Mouse (Mus musculus) bone marrow, adult 2 months (tissue): ENCODE data around the gene Casq2. TPM values are rescaled to one million over a fixed set of nuclear protein-coding genes. Genes with fewer than 3 reads are reported as not detected.

Source experiments
- H3K27ac ChIP-seq: fragments of 200-500 bp; 2 replicates; pipeline ENCODE4 v1.5.1; 2012; ENCODE audit warnings: low read depth, mild to moderate bottlenecking, control low read depth, inconsistent platforms, low read length; ENCODE audit not compliant: control insufficient read depth, poor library complexity, insufficient read depth
- H3K4me1 ChIP-seq: fragments of 200-500 bp; 2 replicates; pipeline ENCODE4 v1.6.1; 2011; ENCODE audit warnings: low read length; ENCODE audit not compliant: control insufficient read depth, insufficient read depth
- H3K4me3 ChIP-seq: fragments of 200-500 bp; replicated peaks from 2 replicates; pipeline ENCODE3; 2011; ENCODE audit warnings: mild to moderate bottlenecking, low read depth, low read length, control low read depth; ENCODE audit not compliant: control insufficient read depth
- CTCF ChIP-seq: fragments of 200-500 bp; IDR thresholded peaks from 2 replicates; pipeline ENCODE4 v1.5.1; 2011; ENCODE audit warnings: low read length, control low read depth; ENCODE audit not compliant: control insufficient read depth, insufficient read depth
- POLR2A ChIP-seq: fragments of 200-500 bp; IDR thresholded peaks from 2 replicates; pipeline ENCODE4 v1.6.1; 2011; ENCODE audit warnings: low read depth, mild to moderate bottlenecking, control low read depth, low read length, borderline replicate concordance; ENCODE audit not compliant: control insufficient read depth
- WGBS: fragments of 180-500 bp; shearing (Covaris S2); methylation state at CpG from one replicate; pipeline ENCODE4 v1.1.7; 2018; 5-methylcytosine and 5-hydroxymethylcytosine counted together
- polyA plus RNA-seq: library from polyadenylated mRNA; stranded (reverse); fragments of >200 nt; gene quantifications from 2 replicates; pipeline ENCODE4 v1.2.4, GENCODE M21; 2011; ENCODE audit warnings: low replicate concordance; ENCODE audit not compliant: missing spikeins, insufficient read depth, insufficient read length

The Casq2 gene
- polyA plus RNA-seq, 1 experiment, result not detected

DNA sequence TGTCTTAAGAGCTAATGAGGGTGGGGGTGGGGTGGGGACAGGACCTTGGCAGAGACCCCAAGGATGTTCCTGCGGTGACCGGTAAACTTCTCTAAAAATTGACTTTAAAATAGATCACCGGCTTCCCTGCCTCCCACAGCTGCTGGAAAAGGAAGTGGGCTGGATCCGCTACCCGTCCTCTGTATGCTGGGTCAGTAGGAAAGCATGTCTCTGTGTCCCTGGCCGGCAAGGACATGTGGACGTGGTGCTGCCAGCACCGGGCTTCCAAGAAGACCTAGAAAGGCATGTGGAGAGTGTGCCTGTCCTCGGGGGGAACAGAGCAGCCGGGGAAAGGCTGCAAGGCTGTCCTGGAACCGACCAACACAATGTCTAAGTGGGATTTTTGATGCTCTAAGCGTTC lies 496 bp upstream of the Casq2 start:
- H3K4me3 ChIP-seq, result no peak overlapping the region
- H3K27ac ChIP-seq, result no peak overlapping the region
- TF ChIP-seq CTCF (no peak), POLR2A (no peak)
- 10% methylated on average over 12 of the region's 12 CpGs for WGBS
- no peaks in the 10 kb centered on the region for H3K4me1 ChIP-seq

DNA sequence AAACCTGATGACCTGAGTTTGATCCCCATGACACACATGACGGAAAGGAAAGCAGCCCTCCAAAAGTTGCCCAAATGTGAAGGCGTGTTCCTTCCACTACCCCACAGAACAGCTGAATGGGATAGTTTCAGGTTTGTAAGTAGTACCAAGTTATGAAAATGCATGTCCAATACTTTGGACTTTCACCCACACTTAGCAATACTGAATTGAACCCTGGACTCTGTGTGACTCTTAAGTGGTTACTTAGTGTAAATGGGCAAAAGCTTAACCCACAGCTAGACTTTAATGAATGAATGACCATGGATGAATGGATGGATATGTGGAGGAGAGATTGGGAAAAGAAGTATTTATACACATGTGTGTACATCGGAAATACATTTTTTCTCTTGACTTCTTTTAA lies 8.6 kb downstream of the Casq2 start:
- Histone ChIP-seq H3K4me1 (no peaks in the 10 kb centered on the region), H3K4me3 (no peak overlapping the region), H3K27ac (no peak overlapping the region)
- WGBS, result 81% methylated on average over 3 of the region's 3 CpGs
- TF ChIP-seq CTCF (no peak), POLR2A (no peak)

DNA sequence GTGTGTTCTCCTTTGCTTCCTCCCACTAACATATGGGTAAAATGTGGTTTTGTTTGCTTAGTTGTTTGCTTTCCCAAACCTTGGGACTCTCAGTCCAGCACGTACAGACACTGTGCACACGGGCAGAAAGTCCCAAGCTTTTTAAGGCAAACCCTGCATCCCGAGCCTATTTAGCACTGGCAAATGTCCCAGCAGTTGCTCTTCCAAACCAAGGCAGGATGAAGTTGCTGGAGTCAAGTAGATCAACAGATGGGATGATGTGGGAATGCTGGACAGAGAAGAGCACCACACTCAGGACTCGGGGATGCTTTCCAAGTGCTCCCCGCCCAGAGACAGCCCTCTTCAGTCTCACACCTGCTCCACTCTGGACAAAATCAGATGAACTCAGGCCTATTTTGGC lies 9.2 kb downstream of the Casq2 start:
- TF ChIP-seq POLR2A, result no peak
- TF ChIP-seq CTCF, result no peak
- Histone ChIP-seq H3K4me3 (no peak overlapping the region), H3K27ac (no peak overlapping the region), H3K4me1 (no peaks in the 10 kb centered on the region)
- 77% methylated on average over 5 of the region's 5 CpGs for WGBS

DNA sequence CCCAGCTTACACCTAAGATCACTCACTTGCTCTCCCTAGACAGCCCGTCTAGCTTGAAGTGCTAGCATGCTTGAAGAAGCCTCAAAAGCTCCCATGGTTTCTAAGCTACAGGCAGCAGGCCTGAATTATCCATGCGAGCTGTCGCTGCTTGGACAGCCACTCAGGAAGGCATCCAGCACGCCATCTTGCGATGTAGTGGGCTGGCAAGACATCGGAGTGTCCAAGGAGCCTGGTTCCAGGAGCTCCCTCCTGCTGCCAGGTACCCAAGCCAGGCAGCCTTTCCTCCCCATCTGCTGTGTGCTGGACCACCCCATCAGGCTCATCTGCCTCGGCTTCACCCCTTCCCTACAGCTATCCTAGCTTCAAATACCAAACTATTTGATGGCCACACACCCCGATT lies 10.2 kb downstream of the Casq2 start:
- WGBS, result 84% methylated on average over 8 of the region's 8 CpGs
- Histone ChIP-seq H3K4me1 (no peaks in the 10 kb centered on the region), H3K4me3 (no peak overlapping the region), H3K27ac (no peak overlapping the region)
- no peak for TF ChIP-seq POLR2A
- no peak for TF ChIP-seq CTCF

DNA sequence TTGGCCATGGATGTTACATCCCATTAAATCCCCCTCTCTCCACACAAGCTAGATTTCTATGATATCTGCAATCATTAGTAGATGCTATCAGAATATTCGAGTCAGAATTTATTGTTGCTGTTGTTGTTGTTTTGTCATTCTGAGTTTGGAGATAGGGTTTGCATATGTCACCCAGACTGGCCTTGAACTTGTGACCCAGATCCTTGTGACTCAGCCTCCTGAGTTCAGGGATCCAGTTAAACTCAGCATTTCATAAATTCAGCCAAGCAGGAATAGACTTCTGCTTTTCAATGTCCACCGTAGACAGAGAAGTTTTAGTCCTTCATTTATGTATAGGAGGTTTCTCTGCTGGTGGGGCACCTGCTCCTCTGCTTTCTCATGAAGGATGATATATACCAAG lies 10.8 kb downstream of the Casq2 start:
- no peak overlapping the region for H3K4me3 ChIP-seq
- no peak for TF ChIP-seq POLR2A
- TF ChIP-seq CTCF, result no peak
- no peak overlapping the region for H3K27ac ChIP-seq

DNA sequence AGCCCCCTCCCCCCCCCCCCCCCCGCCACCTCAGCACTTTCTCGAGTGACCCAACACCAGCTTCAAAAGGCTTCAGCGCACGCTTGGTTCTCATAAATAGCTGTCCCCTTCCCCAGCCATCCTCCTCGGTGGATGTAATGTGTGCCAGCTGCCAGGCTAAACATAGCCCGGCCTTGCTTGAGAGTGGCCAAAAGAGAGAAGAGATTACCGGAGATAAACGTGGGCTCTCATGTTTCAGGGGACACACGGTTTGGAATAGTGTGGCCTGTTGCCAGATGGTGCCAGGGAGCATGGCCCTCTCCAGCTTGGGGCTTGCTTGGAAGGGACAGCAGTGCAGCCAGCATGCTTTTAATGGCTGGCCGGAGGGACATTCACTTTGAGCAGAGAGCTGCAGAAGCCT lies 13.0 kb downstream of the Casq2 start:
- no peak for TF ChIP-seq POLR2A
- no peak for TF ChIP-seq CTCF
- H3K4me1 ChIP-seq, result no peaks in the 10 kb centered on the region
- no peak overlapping the region for H3K27ac ChIP-seq
- WGBS, result 59% methylated on average over 10 of the region's 10 CpGs
- no peak overlapping the region for H3K4me3 ChIP-seq

More for the DNA sequence above, 10.8 kb downstream of the Casq2 start:
- H3K4me1 ChIP-seq, result no peaks in the 10 kb centered on the region
- 68% methylated on average over 2 of the region's 2 CpGs for WGBS

DNA sequence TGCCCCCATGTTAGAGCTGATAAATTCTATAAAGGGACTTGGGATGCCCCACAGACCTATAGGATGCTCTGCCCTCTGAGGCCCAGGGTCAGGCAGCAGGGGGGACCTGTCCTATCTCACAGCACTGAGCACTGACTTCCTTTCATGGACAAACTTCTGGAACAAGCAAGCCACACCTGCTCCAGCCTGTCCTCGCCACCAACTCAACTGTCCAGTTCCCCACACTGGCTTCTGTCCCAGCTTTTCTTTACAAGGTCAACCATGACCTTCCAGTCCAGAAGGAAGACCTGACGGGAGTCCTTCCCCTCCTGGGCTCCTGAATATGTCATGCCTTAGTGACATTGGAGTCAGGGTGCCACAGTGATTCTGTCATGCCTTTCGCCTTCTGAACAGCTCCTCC lies 13.6 kb downstream of the Casq2 start:
- WGBS, result 66% methylated on average over 3 of the region's 3 CpGs
- Histone ChIP-seq H3K4me1 (no peaks in the 10 kb centered on the region), H3K27ac (no peak overlapping the region), H3K4me3 (no peak overlapping the region)
- TF ChIP-seq CTCF (no peak), POLR2A (no peak)

DNA sequence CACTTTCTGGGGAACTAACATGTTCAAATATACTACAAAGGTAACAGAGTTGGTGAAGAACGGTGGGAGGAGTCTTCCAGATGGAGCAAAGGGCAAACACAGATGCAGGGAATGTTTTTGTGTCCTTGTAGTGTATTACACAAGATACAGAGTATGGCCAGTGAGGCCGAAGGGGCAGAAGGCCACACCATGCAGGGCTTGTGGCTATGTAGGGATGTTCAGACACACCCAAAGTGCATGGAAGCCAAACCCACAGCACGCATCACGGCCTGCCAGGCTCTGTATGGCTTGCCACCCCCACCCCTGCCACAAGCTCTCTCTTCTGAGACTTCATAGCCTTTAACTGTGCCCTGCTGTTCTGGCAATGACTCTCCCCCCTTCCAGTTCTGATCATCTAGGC lies 15.2 kb downstream of the Casq2 start:
- Histone ChIP-seq H3K4me1 (no peaks in the 10 kb centered on the region), H3K4me3 (no peak overlapping the region), H3K27ac (no peak overlapping the region)
- 71% methylated on average over 4 of the region's 4 CpGs for WGBS
- no peak for TF ChIP-seq CTCF
- no peak for TF ChIP-seq POLR2A

DNA sequence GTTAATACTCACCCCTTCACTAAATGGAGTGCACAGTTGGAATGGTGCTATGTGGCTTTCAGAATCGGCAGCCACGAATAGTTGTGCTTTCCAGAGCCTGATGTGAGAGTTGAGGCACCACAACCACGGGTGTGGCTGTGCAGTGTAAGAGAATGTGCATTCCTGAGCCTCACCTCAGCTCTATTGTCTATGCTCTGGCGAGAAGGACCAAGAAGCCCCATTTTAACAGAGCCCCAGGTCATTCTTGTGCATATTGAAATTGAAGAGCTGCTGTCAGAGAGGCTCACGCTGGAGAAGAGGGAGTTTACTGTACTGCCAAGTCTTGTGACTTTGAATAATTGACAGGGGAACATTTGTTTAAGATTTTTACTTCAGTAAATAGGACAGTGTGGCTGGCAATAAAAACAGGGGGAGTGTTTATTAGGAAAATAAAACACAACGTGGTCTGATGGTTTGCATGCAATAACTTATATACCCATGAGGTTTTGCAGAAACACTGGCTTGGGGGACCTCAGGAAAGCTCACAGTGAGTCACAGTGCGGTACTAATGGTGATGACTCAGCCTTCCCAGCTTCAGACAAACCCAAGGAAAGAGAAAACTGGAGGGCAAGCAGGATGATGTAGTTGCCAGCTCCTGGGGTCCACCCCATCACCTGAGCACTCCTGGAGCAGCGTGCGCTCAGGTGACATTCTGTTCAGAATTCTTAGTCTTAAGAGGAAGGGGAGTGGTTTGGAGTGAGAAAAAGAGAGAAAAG lies 17.8 kb downstream of the Casq2 start:
- H3K4me1 ChIP-seq, result no peaks in the 10 kb centered on the region
- H3K27ac ChIP-seq, result no peak overlapping the region
- 63% methylated on average over 9 of the region's 9 CpGs for WGBS
- no peak overlapping the region for H3K4me3 ChIP-seq
- TF ChIP-seq POLR2A (no peak), CTCF (no peak)
